Mouse (Mus musculus) testis, adult 2 months (tissue): ENCODE data around the gene C2cd5.

Experiments used
- CTCF ChIP-seq: fragments of 200-500 bp; IDR thresholded peaks from 2 replicates; pipeline ENCODE4 v1.5.1; 2012; ENCODE audit warnings: low read depth, mild to moderate bottlenecking, inconsistent platforms, low read length, moderate library complexity; ENCODE audit not compliant: control insufficient read depth, insufficient read depth, insufficient replicate concordance
- POLR2A ChIP-seq: fragments of 200-500 bp; IDR thresholded peaks from 2 replicates; pipeline ENCODE4 v1.6.1; 2012; ENCODE audit warnings: low read depth, mild to moderate bottlenecking, inconsistent platforms, low read length, moderate library complexity; ENCODE audit not compliant: control insufficient read depth

DNA sequence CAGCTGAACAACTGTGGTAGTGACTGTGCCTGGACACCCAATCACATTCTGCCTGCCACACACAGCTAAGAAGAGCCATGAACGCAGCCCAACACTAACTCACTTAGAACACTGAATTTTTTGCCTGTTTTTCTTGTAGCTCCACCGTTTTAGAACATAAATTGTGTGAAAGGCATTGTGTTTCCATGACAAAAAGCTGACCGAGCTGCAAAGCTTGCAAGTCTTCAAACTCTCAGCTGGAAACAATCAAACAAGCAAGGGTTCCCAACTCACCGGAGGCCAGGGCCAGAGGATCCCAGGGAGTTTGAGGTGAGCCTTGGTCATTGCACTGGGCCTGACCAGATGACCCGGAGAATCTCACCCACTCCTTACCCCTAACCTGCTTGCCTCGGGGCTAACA, 16.8 kb upstream of the C2cd5 start:
- TF ChIP-seq CTCF (no peak), POLR2A (no peak)
